Mouse (Mus musculus) gastrocnemius, postnatal 4 days (tissue): ENCODE measurements around the gene Nsl1. TPM values are rescaled to one million over a fixed set of nuclear protein-coding genes. Genes with fewer than 3 reads are reported as not detected.
A peak's percentile ranks its signal among the peaks of the same experiment; 100 is the strongest.

Experiments used
- DNase-seq, 2 experiments: peaks; one replicate each; pipeline ENCODE4 v3.0.0; 2021 to 2022; ENCODE audit warnings: low spot score in 2 of 2, mixed read lengths in 2 of 2
- total RNA-seq, 2 experiments: library from RNA; stranded (reverse); gene quantifications; 2 replicates each; pipeline ENCODE4 v1.2.3; 2021

Gene Nsl1
- total RNA-seq, 2 experiments from 2014 or later = 3.9 to 4.5 TPM

DNA sequence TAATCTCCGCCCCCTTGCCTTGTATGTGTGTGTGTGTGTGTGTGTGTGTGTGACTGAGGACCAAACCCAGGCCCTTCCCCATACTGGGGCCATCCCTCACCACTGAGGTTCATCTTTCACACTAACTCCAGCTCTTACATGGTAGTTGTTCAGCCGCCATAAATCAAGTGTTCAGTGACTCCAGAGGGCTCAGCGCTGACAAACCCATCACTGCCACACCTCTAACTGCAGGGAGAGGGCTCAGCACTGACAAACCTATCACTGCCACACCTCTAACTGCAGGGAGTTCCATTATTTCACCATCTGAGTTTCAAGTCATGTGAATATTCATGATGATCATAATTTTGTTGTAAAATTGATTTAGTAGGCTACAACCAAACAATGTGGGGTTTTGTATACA is 9.3 kb upstream of the Nsl1 start:
- no peak for DNase-seq

DNA sequence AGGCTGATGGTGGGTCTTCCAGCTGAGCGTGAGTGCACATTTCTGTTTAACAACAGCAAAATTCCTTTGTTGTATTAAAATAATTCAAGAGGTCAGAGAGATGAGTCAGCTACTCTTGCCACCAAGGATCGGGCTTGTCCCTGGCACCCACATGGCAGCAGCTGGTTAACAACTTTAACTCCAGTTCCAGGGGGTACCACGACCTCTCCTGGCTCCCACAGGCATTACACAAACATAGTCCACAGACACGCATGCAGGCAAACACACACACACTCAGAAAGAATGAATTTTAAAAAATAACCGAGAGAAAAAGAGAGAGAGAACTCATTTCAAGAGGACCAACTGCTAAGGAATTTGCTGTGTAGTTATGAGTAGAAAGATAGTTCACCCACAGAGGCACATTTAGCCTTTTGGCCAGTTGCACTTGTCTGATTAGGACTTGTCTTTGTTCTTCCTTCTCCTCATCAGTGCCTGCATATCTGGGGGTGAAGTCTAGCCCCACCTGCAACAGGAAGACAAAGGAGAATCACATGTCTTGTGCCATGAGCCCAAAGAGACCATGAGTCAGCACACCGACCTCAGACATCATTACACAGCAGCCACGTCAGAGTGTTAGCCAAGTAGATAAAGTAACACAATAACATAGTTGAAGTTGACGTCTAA is 7.8 kb upstream of the Nsl1 start:
- no peak for DNase-seq

DNA sequence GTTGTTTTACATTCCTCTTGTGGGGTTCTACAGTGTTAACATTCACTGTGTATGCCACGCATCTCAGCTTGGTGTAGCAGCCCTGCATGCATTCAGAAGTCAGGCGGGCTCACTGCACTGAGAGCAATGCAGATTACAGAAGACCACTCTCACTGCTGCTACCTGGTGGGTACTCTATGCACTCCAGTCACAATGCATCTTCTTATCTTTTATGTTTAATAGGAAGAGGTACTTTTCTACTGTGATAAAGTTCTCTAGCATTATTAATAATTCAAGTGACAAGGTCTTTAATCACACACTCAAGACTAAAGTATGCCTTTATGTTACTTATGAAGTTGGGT is 7.3 kb upstream of the Nsl1 start:
- no peak for DNase-seq

DNA sequence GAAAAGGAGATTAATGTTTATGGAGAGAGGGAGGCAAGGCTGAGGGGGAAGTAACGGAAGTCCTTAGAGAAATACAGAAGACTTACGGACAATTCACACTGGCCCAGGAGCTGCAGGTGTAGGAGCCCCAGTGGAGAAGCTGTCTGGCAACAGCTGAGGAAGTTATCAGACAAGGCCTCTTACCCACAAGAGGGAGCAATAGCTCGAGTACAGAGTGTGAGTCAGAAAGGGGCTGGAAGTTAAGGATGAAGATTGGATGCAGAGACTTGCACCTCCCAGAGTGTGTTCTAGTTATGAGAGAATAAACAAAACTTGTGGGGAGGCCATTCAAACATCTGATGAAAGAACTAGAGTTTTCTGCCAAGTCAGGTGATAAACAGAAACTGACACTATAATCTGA is 5.4 kb upstream of the Nsl1 start:
- no peak for DNase-seq

DNA sequence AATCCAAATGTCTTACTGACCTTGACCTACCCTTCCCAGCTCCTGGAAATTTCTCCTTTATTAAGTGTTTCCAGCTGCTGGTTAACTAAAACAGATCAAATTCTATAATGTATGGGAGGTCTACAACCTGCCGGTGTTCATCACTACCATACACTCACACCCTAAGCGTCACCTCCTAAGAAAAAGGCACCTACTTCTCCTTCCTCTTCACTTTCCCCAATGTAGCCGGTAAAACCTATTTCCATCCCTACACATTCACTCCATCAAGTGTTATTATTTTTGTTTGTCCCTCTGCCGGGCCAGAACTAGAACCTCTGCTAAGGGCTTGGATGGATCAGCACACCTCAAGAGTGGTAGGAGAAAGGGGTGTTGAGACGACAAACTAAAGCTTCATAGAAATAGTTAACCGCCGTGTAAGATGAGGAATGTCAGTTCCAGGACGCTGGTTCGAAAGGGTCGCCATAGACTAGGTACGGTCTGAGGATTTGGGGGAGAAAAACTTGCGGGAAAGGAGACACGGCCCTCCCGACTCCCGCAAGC is 501 bp upstream of the Nsl1 start:
- DNase-seq = no peak

DNA sequence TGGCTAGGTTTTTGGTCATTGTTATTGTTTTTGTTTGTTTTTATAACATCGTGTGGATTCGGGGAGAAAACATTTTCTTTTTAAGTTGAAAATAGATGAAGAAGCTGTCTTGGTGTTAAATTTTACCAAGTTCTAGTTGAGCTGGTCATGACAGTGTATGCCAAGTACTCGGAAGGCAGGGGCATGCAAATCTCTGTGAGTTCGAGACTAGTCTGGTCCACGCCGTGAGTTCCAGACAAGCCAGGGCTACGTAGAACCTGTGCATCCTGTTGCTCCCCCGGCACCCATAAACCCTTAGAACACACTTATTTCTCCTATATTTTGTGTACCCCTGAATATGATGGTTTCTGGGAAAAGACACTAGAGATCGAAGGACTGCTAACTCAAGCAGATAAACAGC is 888 bp downstream of the Nsl1 start:
- no peak for DNase-seq

DNA sequence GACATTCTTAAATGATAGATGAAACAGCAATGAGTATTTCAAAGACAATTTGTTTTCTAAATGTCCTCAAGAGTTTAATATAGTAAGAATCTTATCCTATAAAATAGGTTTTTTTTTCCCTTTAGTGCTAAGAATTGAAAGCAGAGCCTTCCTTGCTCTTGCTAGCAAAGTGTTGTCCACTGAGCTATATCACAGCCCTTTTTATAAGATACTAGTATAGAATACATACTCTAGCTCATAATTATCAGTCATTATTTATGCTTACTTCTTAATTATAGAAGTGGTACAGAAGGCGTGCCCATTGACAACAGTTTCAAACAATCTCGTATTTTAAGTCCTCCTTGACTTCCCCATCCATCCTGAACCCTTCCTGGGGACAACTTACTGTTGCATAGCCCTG is 1.7 kb downstream of the Nsl1 start:
- DNase-seq = no peak

DNA sequence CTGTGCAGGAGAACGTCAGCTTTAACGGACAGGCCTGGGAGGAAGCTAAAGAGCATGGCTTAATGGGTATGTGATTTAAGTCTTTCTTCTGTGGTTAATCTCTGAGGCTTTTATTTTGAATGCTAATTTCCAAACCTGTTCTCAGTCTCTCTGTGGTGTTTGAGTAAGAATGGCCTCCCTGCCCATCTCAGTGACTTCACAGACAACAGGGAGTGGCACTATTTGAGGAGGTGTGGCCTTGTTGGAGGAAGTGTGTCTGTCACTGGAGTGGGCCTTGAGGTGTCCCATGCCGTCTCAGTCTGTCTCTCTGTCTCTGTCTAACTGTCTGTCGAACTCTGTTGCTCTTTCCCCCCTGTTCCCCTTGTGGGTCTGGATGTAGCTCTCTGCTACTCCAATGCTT is 2.4 kb downstream of the Nsl1 start:
- no peak for DNase-seq

DNA sequence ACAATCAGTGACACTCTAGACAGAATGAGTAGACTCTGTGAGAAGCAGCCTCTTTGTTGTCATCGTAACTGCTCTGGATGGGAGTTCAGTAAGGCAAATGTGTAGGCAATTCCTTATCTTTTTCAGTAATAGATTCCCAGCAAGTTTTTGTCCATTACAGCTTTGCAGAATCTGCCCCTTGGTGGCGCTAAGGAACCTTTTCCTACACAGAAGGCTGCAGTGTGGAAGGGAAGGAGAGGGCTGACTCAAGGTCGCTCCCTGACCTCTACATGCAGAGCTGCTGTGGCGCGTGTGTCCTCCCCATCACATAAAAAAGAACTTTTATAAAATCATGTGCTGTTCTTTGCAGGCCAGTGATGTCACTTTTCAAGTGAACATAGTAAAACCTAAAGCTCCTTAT is 5.6 kb downstream of the Nsl1 start:
- no peak for DNase-seq

DNA sequence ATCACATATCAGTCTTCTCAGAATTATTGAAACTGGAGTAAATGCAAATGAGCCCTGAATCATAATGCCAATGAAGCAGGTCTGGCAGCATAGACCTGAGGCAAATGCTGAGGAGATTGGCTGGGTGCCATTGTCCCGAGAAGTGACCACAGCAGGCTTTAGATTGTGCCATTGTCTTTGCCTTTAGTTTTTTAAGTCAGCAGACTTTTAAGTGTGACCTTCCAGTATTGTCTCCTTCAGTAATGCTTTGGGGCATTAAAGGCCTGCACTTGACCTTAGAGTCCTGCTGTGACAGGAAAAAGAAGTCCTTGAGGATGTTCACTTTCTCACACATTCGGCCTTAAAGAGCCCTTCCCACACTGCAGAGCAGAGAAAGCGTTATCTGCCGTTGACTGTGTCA is 7.4 kb downstream of the Nsl1 start:
- no peak for DNase-seq

DNA sequence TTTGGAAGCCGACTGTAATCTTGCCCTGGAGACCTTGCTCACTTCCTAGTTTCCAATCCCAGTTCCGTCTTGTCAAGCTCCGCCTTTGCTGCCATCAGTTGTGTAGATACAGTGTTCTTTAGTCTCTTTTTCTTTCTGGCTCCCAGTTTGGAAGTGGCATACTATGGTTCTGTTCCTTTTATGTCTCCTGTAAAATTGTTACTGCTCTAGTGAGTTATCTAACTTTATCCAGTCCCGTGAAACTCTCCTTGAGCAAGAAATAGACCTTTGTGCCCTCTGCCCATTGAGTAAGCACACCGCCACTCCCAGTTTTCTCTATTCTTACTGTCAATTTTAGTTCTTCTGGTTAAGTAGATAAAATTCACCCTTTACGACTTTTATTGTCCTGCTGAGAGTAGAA is 8.8 kb downstream of the Nsl1 start:
- DNase-seq = no peak

DNA sequence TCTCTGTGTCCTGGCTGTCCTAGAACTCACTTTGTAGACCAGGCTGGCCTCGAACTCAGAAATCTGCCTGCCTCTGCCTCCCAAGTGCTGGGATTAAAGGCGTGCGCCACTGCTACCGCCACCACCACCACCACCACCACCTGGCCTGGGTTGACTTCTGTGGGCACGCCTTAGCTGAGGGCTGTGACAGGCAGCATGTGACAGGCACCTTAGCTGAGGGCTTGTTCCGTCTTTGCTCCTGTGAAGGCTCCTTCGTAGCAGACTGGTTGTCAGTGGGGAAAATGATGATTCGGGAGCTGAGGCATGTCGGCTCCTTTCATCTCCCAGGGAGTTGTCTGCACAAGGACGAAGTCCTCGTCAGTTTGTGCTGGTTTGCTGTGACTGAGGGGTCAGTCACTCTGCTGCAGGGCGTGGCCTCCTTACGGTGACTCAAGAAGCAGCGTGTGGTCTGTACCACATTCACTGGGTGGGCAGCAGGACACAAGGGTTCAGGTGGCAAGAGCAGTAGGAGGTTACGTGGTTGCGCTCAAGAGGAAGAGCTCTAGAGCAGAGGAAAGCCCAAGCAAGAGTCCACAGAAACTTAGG is 9.6 kb downstream of the Nsl1 start:
- DNase-seq = no peak

DNA sequence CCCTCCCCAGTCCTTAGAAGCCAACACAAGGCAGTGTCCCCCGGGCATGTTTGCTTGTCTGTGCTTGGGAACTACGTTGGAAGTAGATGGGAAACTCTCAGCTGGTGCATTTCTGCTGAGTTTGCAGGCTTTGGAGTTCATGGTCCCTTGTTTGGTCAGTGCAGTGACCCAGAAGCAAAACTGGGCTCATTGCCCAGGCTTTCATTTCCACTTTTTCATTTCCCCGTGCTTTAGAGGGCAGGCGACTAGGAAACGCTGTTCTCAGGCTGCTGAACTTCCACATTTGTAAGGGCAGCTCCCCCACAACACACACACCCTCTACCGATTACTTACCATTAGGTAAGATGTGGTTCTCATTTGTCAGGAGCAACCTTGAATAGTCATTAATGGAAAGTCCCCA is 10.2 kb downstream of the Nsl1 start:
- no peak for DNase-seq

DNA sequence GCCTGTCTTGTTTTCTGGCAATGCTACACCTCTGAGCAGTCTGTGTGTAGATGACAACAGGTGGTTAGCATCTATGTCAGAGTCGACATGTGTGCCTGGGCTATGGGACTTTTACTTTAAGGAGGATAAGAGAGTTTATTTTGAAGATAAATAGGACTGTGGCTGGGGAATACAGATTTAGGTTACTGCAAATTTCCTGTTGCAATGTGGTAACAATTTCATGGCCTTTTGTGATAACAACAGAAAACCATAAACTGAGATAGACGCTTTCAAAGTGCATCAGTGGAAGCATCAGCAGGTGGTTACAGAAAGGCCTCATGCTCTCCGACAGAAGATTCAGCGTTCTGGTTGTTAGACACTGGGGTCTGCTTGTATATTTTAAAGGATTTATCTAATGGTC is 10.7 kb downstream of the Nsl1 start:
- DNase-seq = no peak

DNA sequence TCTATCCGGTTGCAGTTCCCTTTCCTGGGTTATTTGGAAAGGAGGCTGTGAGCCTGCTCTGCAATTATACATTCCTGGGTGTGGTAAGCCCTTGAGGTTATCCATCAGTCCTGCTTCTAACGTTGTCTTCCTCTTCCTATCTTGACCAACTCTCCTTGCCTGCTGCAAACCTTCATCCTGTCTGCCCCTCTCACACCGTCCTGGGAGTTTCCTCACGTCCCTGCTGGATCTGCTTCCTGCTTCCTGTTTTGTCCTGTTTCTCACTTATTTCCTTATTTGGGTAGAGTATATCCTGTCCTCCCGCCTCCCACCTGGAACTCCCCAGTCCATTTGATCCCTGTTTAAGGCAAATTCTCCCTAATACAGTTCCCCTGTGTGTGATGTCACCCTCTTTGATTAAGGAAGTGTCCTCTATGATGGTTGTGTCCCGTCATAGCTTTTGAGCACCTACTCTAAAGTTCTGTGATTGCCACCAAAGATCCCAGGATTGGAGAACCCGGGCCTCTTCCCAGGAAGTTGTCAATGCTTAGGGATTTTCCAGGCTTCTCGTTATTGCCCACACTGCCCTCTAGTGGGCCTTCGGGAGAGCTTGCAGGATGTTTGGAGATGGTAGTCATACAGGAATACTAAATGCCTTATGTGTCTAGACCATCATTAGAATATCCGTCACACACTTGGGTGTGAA is 12.5 kb downstream of the Nsl1 start:
- peak in 1 of 2 experiments; percentile 56 for DNase-seq

DNA sequence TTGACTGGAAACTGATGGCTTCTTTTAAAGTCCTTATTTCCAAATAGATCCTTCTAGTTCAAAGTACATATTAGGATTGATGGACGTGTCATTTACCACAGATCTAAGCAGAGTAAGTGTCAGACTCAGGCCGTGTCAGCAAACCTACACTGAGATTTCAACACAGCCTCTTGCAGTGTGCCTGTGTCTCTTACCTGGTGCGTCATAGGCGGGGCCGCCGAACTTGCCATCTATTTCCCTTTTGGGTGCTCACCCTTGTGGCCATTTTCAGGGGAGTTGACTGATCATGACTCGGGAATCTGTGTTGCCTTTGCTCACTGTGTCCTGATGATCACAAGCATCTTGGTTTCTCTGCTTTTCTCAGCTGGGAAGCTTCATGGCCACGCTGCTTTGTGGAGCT is 20.4 kb downstream of the Nsl1 start:
- no peak for DNase-seq

DNA sequence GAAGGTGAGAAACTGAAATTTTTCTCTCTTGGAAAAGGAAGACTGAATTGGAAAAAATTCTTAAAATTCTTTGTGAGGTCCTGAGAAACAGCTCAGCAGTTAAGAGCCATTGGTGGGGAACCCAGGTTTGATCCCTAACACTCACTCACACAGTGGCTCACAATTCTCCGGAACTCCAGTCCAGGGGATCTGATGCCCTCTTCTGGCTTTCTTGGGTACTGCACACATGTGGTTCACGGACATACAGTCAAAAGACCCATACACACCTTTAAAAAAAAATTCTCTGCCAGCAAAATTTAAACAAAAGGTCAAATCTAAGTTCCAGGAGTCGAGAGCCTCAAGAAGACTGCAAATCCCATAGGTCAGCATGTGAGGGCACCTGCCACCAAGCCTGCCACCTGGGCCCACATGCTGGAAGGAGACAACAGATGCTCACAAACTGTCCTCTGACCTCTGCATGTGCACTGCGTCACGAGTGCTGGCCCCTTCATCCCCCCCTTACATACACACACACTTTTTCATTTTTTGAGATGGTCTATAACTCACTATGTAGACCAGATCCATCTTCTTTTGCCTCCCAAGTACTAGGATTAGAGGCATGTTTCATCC is 22.2 kb downstream of the Nsl1 start:
- DNase-seq = peak in 1 of 2 experiments; percentile 56

DNA sequence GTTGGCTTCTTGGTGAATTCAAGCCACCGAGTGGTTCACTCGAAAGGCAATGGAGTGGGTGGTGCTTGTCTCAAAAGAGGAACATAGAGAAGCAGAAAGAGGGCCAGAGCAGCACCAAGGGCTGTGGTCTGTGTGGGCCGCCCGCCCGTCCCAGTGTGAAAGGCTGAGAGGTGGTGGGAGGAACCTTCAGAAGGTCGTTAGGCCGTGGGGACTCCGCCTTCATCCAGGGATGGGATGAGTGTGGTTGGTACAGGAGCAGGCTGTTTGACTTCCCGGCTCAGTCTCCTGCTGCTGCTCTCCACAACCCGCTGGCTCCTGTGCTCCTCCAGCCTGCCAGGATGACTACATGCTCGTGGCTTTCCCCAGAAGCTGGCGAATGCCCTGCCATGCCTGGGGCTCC is 22.8 kb downstream of the Nsl1 start:
- no peak for DNase-seq

DNA sequence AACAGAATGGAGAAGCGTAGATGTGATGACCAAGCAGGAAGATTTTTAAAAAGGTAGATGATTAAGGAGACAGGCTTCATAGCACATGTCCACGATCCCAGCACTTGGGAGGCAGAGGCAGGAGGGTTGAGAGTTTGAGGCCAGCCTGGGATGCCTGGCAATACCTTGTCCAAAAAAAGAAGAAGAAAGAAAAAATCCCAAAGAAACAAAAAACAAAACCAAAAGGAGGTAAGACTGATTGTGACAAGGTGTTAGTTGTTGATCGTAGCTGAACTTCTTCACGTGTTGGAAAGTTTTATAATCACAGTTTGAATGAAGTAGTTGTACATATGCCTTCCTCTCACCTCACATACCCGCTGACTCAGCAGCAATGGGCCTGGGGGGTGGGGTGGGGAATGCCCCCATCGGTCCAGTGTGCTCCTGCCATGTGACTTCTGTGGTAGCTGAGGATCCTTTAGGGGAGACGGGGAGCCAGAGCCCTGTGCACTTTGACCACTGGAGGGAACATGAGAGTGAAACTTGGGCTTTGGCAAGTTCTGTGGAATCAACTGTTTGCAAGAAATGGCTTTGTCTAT is 23.6 kb downstream of the Nsl1 start:
- no peak for DNase-seq

DNA sequence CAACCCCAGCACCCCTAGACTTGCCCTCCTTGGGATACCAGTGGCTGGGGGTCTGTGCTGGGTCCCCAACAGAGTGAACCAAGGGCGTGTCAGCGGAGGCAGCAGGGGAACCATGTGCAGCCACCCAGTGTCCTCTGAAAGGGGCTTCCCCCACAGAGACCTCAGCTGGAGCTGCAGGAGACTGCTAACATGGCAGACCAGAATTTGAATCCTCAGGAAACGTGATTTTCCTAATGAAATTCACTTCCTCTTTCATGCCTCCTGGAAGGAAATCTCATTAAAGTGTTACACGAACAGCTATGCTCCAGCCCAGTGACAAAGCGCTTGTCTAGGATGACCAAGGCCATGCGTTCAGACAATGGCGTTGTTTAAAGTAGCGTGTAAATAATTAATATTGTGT is 24.1 kb downstream of the Nsl1 start:
- no peak for DNase-seq

DNA sequence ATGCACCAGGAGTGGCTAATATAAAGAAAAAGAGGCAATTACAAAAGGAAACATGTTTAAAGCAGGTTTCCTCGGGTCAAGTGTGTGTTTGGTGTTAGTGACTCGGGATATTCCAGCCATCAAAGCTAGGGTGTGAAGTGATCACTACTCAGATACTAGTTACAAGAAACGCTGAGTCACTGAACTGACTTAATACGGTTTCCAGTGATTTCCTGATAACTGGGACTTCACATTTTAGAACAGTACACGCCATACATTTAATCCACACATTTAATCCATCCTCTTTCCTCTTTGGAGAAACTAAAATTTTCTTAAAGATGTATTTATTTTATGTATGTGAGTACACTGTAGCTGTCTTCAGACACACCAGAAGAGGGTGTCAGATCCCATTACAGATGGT is 25.1 kb downstream of the Nsl1 start:
- no peak for DNase-seq

DNA sequence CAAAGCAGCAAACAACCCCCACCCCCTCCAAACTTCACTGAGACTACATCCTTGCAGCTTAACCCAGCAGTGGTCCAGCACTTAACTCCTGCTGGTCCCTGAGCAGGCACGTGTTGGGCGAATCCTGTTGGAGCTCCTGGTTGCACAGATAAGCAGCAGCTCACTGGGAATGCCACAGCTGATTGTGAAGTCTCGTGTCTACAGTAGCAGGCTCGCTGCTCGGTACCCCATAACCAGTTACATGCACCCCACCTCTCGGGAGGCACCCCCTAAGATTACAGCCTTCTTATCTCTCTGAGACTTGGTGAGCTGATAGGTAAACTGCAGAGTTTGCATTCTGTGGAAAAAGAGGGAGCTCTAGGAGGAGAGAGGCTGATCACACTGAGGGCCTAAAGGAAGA is 26.5 kb downstream of the Nsl1 start:
- DNase-seq = no peak
